Mouse (Mus musculus): ENCODE measurements around the gene Rhox2a.
"Not testable (repeated sequence)": the region's sequence is repeated elsewhere in the genome, so short reads cannot be mapped to it uniquely, and the experiment has no call there.

Gene Rhox2a

GRCm38 (mm10) chrX:37244676-37245075, at the start of gene Rhox2a:
Gene Rhox2a (plus strand): TSS chrX:37244976.
- not testable (repeated sequence) for DNase-seq (ENCODE audit: low spot score)

GRCm38 (mm10) chrX:37198676-37199075, 46.1 kb upstream of the Rhox2a start:
- no peak for DNase-seq (ENCODE audit: low spot score)

GRCm38 (mm10) chrX:37210941-37211340, 33.8 kb upstream of the Rhox2a start, which contains the start of gene Gm9:
Gene Gm9 (minus strand): TSS chrX:37211041.
- DNase-seq (ENCODE audit: low spot score): no peak

- DNase-seq (ENCODE audit: low spot score): not testable (repeated sequence)
Observed at GRCm38 (mm10) chrX:37222158-37222557, 22.6 kb upstream of the Rhox2a start, which contains the start of gene Rhox1. Gene Rhox1 (minus strand): TSS chrX:37222258.

GRCm38 (mm10) chrX:37249619-37250018, 4.8 kb downstream of the Rhox2a start, which contains the start of gene Rhox3a:
Gene Rhox3a (plus strand): TSS chrX:37249919.
- DNase-seq (ENCODE audit: low spot score): not testable (repeated sequence)

GRCm38 (mm10) chrX:37265038-37265437, 20.3 kb downstream of the Rhox2a start, which contains the start of gene Rhox4a:
Gene Rhox4a (plus strand): TSS chrX:37265338.
- DNase-seq (ENCODE audit: low spot score): not testable (repeated sequence)

Data from layer of hippocampus, adult 9-10 months (tissue).